Mouse (Mus musculus) gastrocnemius, postnatal 36 days (tissue): ENCODE measurements around the gene Tmem107. TPM values are rescaled to one million over a fixed set of nuclear protein-coding genes. Genes with fewer than 3 reads are reported as not detected.

ENCODE experiments used
- DNase-seq, 2 experiments: peaks; one replicate each; pipeline ENCODE4 v3.0.0; 2022
- intact Hi-C: fragments of 180-260 bp; cut with DNase I; formaldehyde crosslinking; loops from one replicate; pipeline ENCODE4 v1.15.1; 2025
- total RNA-seq, 2 experiments: library from RNA; stranded (reverse); gene quantifications; 2 replicates each; pipeline ENCODE4 v1.2.3; 2021

Tmem107 gene
- total RNA-seq, 2 experiments from 2014 or later, result 3.4 TPM

GRCm38 (mm10) chr11:69072666-69073064 lies 2.1 kb downstream of the Tmem107 start:
- no peak for DNase-seq
- intact Hi-C loops, result loop anchor here (2.0 kb wide), 1 partner anchor 16 kb away; the partner anchor contains the start of gene Vamp2

DNA sequence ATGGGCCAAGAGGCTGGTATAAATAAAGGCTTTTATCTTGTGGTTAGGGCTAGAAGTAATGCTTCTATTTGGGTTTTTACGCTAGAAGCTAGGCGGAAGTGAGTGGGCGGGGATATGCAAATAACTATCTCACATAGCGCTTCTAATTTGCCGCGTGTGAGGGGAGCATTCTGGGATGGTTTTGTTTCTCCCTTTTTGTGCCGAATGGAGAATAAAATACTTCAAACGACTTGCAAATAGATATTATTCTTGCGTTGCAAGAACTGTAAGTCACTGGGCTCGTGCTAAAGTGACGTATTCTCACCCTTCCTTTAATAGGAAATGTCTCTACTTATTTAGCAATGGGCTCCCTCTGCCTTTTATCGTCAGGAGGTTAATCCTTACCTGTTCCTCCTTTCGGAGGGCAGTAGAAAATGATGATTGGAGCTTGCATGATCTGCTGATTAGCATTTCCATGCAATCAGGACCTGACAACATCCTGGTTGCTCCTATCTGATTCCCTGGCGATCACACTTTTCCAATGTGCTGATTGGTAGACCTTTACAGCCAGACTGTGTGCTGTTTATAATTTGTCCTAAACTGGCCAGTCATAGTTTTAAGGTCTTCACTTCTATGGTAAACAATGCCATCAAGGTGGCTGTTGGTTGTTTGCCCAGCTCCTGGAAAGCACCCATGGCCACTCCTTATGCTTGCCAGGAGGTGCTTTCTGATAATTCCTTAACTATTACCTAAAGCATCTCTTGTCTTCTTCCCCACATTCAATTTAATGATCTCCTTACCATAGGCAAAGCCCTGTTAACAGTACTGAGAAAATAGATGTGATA lies 2.7 kb downstream of the Tmem107 start:
- intact Hi-C loops, result loop anchor here (2.0 kb wide), 1 partner anchor 16 kb away; the partner anchor contains the start of gene Vamp2
- peak in 1 of 2 experiments; percentile 78 for DNase-seq

DNA sequence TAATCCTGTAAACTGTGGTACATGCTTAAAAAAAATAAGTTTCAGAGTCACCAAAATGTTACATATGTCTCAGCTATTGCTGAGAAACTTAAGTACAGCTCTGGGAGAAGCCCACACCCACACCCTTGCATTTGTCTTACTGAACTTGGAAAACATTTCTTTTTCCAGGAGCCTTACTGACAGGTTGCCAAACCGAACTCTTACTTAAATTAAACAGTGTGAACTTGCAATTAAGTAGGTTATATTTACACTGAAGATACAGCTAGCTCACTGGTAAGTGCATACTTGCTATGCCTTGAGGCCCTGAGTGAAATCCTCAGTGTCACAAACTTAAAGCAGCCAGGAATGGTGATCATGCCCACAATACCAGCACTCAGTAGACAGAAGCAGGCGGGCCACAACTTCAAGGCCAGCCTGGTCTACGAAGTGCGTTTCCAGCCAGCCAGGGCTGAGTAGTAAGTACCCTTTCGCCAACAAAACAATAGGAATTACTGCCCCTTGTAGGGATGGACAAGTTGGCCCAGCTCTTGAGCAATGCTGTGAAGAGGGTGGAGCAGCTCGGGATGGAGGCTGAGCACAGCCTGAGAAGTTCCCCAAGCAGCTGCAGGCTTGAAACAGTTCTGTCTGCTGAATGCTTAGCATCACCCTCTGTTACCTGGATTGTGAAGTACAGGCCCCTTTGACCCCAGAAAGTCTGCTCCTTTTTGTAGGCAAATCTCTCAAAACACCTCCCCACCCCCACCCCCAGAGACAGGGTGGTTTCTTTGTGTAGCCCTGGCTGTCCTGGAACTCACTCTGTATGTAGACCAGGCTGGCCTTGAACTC lies 3.6 kb downstream of the Tmem107 start:
- intact Hi-C loops, result loop anchor here (2.0 kb wide), 1 partner anchor 15 kb away; the partner anchor contains the start of gene Vamp2
- DNase-seq, result no peak

DNA sequence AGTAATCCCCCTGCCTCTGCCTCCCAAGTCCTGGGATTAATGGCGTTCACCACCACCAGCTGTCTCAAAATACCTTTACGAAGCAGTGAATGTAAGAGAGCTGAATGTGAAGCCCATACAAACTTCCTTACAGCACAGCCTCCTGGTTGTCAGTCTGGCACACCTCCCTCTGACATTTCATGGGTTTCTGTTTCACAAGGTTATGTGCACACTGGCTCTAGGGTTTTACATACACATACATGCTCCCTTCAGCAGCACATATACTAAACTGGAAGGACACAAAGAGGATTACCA lies 4.1 kb downstream of the Tmem107 start:
- no peak for DNase-seq
- intact Hi-C loops, result no loop called here

DNA sequence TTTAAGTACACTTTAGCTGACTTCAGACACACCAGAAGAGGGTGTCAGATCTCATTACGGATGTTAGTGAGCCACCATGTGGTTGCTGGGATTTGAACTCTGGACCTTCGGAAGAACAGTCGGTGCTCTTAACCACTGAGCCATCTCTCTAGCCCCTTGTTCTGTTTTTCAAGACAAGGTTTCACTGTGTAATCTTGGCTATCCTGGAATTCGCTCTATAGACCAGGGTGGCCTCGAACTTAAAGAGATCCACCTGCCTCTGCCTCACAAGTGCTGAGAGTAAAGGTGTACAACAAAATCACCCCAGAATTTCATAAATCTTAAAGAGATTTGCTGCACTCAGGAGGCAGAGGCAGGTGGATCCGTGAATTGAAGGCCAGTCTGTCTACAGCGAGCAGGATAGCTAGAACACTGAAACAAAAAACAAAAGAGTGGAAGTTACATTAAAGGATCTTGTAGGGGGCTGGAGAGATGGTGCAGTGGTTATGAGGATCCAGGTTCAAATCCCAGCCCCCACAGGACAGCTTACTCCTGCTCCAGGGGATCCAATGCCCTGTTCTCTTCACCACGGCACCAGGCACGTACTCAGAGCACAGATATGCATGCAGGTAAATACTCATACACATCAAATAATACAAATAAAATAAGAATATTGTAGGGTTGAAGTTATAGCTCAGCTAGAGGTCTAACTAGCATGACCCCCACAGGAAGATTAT lies 5.3 kb downstream of the Tmem107 start:
- intact Hi-C loops, result no loop called here
- DNase-seq, result no peak

DNA sequence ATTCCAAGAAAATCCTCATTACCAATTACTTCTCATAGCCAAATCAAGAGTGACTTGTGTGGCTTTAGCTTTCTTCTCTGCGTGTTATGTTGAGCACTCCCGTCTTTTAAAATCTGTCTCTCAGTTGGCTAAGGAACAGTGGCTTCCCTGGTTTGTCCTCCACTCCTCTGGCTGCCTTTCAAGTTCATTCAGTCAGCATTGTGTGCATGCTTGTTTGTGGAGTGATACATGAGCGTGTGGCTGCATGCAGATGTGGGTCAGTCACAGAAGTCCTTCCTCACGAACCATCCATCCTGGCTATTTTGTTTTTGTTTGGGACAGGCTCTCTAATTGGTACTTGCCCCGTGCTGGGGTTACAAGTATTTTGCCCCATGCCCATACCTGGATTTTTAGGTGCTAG lies 6.0 kb downstream of the Tmem107 start:
- intact Hi-C loops, result no loop called here
- no peak for DNase-seq

DNA sequence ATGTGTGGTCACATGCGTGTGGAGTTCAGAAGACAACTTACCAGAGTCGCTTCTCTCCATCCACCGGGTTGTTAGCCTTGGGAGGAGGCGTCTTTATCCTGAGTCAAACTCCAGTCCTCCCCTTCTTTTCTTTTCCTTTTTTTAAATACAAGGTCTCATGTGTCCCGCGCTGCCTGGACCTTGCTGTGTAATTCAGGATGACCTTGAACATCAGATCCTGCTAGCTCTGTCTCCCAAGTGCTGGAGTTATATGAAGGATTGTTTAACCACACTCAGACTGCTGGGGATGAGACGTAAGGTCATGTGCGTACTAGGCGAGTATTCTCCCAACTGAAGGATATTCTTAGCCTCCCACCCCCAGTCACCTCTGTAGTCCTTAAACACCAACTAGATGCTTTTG lies 6.7 kb downstream of the Tmem107 start:
- intact Hi-C loops, result no loop called here
- no peak for DNase-seq

GRCm38 (mm10) chr11:69078041-69078440 lies 7.4 kb downstream of the Tmem107 start:
- intact Hi-C loops, result no loop called here
- no peak for DNase-seq

DNA sequence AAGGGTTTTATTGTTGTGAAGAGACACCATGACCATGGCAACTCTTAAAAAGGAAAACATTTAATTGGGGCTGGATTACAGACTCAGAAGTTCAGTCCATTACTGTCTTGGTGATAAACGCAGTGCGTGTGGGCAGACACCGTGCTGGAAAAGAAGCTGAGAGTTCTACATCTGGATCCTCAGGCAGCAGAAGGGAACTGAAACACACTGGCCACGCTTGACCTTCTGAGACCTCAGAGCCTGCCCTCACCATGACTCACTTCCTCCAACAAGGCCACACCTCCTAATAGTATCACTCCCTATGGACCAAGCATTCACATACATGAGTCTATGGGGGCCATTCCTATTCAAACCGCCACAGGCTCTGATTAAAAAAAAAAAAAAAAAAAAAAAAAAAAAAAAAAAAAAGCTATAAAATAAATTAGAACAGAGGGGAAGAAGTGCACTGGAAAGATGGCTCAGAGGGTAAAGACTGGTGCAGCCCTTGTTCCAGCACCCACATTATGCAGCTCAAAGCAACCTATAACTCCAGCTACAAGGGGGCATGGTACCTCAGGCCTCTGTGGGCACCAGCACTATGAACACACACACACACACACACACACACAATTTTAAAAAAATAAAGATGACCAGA lies 8.3 kb downstream of the Tmem107 start:
- no peak for DNase-seq
- intact Hi-C loops, result no loop called here

GRCm38 (mm10) chr11:69080102-69080854 lies 9.7 kb downstream of the Tmem107 start:
- no peak for DNase-seq
- intact Hi-C loops, result no loop called here

DNA sequence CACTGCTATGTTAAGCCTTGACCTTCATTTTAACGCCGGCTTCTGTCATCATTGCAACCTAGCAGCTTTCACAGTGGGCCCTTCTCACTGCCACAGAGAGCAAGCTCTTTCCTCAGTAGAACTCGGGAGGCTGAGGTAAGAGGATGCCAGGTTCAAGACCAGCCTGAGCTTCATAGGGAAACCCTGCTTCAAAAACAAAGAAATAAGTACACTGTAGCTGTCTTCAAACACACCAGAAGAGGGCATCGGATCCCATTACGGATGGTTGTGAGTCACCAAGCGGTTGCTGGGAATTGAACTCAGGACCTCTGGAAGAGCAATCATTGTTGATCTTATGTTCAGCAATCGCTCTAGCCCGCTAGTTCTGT lies 10.2 kb downstream of the Tmem107 start:
- no peak for DNase-seq
- intact Hi-C loops, result no loop called here

- no peak for DNase-seq
- intact Hi-C loops, result no loop called here
Observed at GRCm38 (mm10) chr11:69081613-69082012, 11.0 kb downstream of the Tmem107 start.

DNA sequence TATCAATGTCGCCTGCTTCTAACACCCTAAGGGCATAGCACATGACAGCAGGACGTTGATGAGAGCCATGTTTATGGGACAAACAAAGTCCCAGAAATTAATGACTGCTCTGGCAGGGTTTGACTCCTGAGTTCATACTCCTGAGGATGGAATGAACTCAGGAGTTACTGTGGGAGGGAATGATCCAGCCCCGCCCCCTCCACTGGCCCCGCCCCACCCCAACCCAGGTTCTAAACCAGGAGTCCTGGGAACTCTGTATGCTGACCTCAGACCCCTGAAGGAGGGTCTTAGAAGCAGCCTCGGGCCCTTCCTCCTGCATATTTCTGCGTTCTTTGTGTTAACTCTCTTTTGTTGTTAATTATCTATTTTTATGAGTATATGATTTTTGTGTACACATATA lies 15.0 kb downstream of the Tmem107 start:
- intact Hi-C loops, result no loop called here
- DNase-seq, result no peak

GRCm38 (mm10) chr11:69086390-69086789 lies 15.8 kb downstream of the Tmem107 start:
- DNase-seq, result no peak
- intact Hi-C loops, result no loop called here

DNA sequence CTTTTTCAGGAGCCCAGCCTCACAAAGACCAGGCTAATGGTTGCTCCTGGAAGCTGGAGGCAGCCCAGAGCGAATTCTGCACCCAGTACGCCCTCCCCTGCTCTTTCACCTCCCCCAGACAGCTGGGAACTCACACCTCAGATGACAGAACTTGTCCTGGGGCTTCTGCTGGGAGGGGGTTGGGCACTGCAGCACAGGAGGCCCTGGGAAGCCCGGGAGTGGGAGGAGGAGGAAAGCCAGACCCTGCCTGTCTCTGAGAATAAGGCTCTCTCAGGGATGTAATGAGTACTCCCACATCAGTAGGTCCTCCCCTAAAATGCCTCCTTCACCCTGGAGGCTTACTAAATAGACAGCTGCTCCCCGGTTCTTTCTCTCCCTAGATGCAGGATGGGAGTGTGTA lies 16.5 kb downstream of the Tmem107 start:
- intact Hi-C loops, result no loop called here
- no peak for DNase-seq

GRCm38 (mm10) chr11:69087597-69087996 lies 17.0 kb downstream of the Tmem107 start:
- DNase-seq, result no peak
- intact Hi-C loops, result no loop called here

DNA sequence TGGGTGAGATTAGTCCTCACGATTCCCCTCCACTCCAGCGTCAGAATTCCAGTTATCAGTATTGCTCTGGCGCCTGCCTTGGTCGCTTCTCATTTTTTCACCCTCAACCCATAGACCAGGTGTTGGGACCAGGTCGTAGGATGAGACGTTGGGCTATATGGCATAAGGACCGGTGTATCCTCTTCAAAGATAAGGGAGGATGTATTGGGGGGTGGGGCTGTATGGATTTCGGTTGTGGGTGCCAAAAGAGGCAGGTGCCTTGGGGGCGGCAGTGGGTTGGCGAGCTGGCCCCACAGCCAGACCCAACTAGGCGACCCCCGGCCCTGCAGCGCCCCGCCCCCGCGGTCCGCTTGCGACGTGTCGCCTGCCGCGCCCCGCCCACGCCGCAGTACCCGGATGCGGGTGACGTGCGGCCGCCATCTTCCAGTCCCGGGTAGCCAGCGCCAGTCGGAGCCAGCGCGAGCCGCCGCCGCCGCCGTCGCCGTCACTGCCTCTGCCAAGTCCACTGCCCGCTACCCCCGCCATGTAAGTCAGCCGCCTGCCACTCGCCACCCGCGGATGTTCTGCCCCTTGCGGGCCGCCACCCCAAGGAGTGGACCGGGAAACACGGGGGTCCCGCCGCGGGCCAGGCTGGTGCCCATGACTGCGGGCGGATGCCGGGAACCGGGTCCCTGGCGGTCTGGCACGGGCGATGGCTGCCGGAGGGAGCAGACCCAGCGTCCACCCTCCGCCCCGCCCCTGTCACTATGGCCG lies 17.7 kb downstream of the Tmem107 start, which contains the start of gene Vamp2:
Vamp2 (plus strand) TSS at position 388 of the 753 bp plus-strand sequence.
- peak; percentile 88 to 90 for DNase-seq
- intact Hi-C loops, result loop anchor here (2.0 kb wide), 1 partner anchor 15 kb away; no protein-coding TSS in a partner anchor

DNA sequence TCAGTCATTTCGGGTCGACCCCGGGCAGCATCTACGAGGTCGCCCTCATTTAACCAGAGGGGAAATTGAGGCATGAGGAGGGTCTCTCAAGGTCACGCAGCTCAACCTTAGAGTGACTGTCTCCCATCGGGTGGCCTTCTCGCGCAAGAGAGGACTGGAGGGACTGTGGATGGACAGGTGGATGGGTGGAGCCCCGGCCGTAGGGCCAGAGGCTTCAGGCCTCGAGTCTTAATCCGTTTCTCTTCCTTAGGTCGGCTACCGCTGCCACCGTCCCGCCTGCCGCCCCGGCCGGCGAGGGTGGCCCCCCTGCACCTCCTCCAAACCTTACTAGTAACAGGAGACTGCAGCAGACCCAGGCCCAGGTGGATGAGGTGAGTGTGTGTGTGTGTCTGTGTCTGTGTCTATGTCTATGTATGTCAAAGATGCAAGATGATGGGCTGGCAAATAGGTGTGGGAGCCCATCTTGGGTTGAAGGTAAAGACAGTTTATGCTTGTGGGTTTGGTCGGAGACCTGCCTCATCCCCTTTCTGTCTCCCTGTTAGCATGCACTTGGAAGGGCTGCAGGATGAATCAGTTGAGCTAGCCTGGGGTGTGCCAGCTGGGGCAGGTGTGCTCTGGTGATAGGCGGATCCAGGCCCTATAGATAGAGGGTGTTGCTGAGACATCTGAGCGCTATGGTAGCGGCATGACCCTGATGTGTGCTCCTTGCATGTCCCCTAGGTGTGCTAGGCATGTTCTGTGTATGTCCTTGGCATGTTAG lies 18.4 kb downstream of the Tmem107 start:
- intact Hi-C loops, result loop anchor here (2.0 kb wide), 1 partner anchor 16 kb away; no protein-coding TSS in a partner anchor
- DNase-seq, result no peak
